Mouse (Mus musculus): Measurements from ENCODE around the gene Piga. TPM values are rescaled to one million over a fixed set of nuclear protein-coding genes. Genes with fewer than 3 reads are reported as not detected.

Gene Piga
- polyA plus RNA-seq, 1 experiment from 2014 or later, result 7.2 TPM

DNA sequence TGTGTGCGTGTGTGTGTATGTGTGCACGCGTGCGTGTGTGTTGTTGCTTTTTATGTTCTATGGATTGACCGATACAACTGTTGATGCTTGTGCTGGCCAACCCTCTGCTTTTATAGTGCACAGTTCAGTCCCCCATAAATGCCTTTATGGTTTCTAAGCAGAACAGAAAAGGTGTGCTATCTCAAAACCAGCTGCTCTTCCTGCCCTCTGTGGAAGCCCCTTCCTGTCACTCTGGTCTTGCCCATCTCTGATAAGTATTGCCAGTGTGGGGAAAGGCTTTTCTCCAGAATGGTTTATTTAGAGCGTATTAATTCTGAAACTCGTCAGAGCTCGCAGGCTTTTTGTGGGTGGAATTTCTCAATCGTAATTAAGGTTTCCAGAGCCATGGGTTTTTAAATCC lies 13.1 kb downstream of the Piga start:
- WGBS, result 92% methylated on average over 9 of the region's 9 CpGs
- Histone ChIP-seq H3K9me3 (replicated peaks) (no peaks in the 10 kb centered on the region), H3K4me1 (replicated peaks) (no peaks in the 10 kb centered on the region), H3K27ac (no peak overlapping the region), H3K4me3 (no peak overlapping the region), H3K4me2 (no peak overlapping the region), H3K9ac (no peak overlapping the region), H3K27me3 (no peaks in the 10 kb centered on the region), H3K36me3 (peaks cover 12% of the 10 kb centered on the region; the same call in 1 of the 2 replicates)
- no peak for ATAC-seq (replicated peaks; ENCODE audit: insufficient number of reproducible peaks, insufficient read depth, low FRiP score, low read depth)

DNA sequence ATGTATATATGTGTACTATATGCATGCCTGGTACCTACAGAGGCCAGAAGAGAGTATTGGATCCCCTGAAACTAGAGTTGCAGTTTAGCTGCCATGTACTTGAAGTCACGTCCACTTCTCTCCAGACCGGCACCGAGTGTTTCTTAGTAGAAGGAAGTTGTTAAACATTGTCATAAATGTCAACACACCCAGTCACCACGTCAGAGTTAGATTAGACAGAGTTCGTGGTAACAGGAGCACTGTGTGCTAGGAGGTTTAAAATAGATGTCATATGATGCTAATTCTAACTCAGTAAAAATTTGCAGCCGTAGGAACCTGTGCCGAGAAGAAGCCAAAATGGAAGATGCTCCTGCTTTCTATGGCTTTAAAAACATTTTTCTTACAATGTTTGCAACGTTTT lies 17.1 kb downstream of the Piga start, which contains the start of gene Asb11:
Gene Asb11, plus strand, starts transcription at position 286 of the 400 bp plus-strand sequence.
- peak; percentile 72 for ATAC-seq (replicated peaks; ENCODE audit: insufficient number of reproducible peaks, insufficient read depth, low FRiP score, low read depth)
- WGBS, result 41% methylated on average over 8 of the region's 8 CpGs
- Histone ChIP-seq H3K4me3 (peak within 1 kb of the TSS; percentile 37), H3K9me3 (replicated peaks) (no peaks in the 10 kb centered on the region), H3K9ac (peak within 1 kb of the TSS; percentile 17; the same call in 1 of the 2 replicates), H3K4me1 (replicated peaks) (no peaks in the 10 kb centered on the region; the same call in 1 of the 2 replicates), H3K4me2 (peak within 1 kb of the TSS; percentile 29), H3K27ac (peak within 1 kb of the TSS; percentile 75), H3K27me3 (no peaks in the 10 kb centered on the region), H3K36me3 (peaks cover 5% of the 10 kb centered on the region; the same call in 1 of the 2 replicates)

DNA sequence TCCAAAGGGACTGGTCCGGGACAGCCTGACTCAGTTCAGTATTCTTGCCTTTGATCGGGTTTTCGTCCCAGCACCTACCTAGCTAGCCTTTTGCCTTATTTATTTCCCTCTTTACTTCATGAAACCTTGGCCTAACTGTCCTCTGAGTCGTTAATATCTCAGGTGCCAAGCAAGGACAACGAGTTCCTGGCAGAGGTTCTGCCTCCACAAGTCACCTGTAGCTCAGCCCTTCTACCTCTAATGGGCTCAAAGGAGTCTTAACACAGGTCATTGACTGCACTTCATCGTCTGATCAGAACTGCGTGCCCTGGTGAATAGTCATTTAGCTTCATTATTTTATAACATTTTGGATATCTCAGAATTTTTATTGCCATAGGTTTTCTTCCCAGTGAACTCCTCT lies 19.9 kb downstream of the Piga start:
- Histone ChIP-seq H3K4me1 (replicated peaks) (no peaks in the 10 kb centered on the region; the same call in 1 of the 2 replicates), H3K36me3 (no peaks in the 10 kb centered on the region), H3K27me3 (no peaks in the 10 kb centered on the region), H3K9ac (no peak overlapping the region), H3K27ac (peak overlapping the region; percentile 85), H3K4me3 (peak overlapping the region; percentile 11; the same call in 1 of the 2 replicates), H3K4me2 (peak overlapping the region; percentile 41), H3K9me3 (replicated peaks) (no peaks in the 10 kb centered on the region)
- WGBS, result 79% methylated on average over 7 of the region's 7 CpGs
- ATAC-seq (replicated peaks; ENCODE audit: insufficient number of reproducible peaks, insufficient read depth, low FRiP score, low read depth), result no peak

DNA sequence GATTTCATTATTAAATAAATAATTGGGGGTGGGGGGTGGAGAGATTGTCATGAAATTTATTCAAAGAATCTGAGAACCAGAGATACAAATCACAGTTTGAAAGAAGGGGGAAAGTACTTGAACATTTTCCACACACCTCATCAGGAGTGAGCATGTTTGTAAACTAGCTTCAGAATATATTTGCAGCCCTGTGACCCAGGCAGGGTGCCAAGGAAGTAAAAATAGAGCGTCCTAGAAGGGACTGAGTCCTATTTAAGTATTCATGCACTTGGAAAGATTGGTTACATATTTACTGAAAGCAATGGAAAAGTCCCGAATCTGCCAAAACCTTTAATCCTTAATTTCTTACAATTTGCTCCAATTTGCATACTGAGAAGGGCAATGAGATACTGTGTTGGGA lies 20.6 kb downstream of the Piga start:
- no peaks in the 10 kb centered on the region for H3K36me3 ChIP-seq
- H3K4me3 ChIP-seq, result no peak overlapping the region
- H3K27ac ChIP-seq, result peak overlapping the region; percentile 85
- H3K9me3 ChIP-seq (replicated peaks), result no peaks in the 10 kb centered on the region
- ATAC-seq (replicated peaks; ENCODE audit: insufficient number of reproducible peaks, insufficient read depth, low FRiP score, low read depth), result 0 out of 2 replicates have a peak, but pooled peaks have one; percentile 60
- H3K27me3 ChIP-seq, result no peaks in the 10 kb centered on the region
- no peaks in the 10 kb centered on the region; the same call in 1 of the 2 replicates for H3K4me1 ChIP-seq (replicated peaks)
- WGBS, result 36% methylated on average over 2 of the region's 2 CpGs
- H3K4me2 ChIP-seq, result peak overlapping the region; percentile 41
- H3K9ac ChIP-seq, result no peak overlapping the region

DNA sequence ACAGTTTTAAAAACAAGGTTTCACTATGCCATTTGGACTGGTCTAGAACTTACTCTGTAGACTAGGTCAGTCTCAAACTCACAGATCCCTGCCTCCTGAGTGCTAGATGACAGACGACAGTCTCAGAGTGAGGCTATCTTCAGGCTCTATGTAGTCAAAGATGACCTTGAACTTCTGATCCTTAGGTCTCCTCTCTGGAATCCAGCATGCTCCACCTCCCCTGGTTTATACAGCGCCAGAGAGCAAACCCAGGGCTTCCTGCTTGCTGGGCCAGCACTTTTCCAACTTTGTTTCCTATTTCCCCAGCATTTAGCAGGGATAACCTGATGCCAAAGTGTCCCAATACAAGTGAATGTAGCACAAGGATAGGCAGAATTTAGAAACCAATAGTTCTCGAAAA lies 21.1 kb downstream of the Piga start:
- H3K36me3 ChIP-seq, result no peaks in the 10 kb centered on the region
- no peak overlapping the region for H3K4me3 ChIP-seq
- ATAC-seq (replicated peaks; ENCODE audit: insufficient number of reproducible peaks, insufficient read depth, low FRiP score, low read depth), result no peak; the same call in 1 of the 2 replicates
- H3K4me1 ChIP-seq (replicated peaks), result no peaks in the 10 kb centered on the region; the same call in 1 of the 2 replicates
- no peaks in the 10 kb centered on the region for H3K27me3 ChIP-seq
- WGBS, result 55% methylated on average over 3 of the region's 3 CpGs
- peak overlapping the region; percentile 85 for H3K27ac ChIP-seq
- H3K4me2 ChIP-seq, result peak overlapping the region; percentile 33; the same call in 1 of the 2 replicates
- no peak overlapping the region for H3K9ac ChIP-seq
- no peaks in the 10 kb centered on the region for H3K9me3 ChIP-seq (replicated peaks)

DNA sequence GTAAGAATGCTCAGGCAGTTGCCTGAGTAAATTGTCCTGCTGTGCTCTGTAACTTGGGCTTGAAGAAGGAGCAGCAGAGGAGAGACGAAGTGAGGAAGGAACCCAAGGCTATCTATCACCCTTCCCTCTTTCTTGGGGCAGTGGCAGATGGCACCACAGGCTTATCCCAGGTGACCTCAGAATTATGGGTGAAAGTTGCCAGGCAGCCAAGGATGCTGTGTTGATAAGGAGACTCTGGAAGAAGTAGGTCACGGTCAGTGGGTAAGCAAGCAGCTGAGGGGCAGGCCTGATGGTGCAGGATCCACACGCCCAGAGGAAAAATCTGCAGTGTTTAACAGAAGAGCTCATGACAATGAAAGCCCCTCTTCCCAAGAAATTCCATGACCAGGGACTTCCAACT lies 21.7 kb downstream of the Piga start:
- H3K9me3 ChIP-seq (replicated peaks), result no peaks in the 10 kb centered on the region
- no peak for ATAC-seq (replicated peaks; ENCODE audit: insufficient number of reproducible peaks, insufficient read depth, low FRiP score, low read depth)

DNA sequence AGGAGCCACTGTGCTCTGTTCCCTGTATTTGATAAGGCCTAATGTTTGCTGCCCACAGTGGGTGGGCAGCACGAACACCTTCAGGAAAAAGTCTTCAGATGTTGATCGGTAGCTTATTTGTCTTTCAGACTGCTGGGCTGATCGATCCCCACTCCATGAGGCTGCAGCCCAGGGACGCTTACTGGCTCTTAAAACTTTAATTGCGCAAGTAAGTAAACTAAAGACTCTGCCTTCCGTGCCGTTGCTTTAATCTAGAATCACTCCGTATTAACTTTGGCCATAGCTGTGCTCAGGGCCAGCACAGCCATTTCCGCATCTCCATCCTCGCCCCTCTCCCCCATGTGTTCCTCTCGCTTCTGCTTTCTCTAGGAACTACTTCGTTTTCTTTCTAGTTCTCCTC lies 26.0 kb downstream of the Piga start:
- H3K36me3 ChIP-seq, result no peaks in the 10 kb centered on the region
- no peak overlapping the region for H3K4me2 ChIP-seq
- ATAC-seq (replicated peaks; ENCODE audit: insufficient number of reproducible peaks, insufficient read depth, low FRiP score, low read depth), result no peak
- H3K27ac ChIP-seq, result no peak overlapping the region
- H3K9me3 ChIP-seq (replicated peaks), result no peaks in the 10 kb centered on the region
- WGBS, result 78% methylated on average over 12 of the region's 12 CpGs
- no peaks in the 10 kb centered on the region; the same call in 1 of the 2 replicates for H3K4me1 ChIP-seq (replicated peaks)
- H3K27me3 ChIP-seq, result no peaks in the 10 kb centered on the region
- H3K4me3 ChIP-seq, result no peak overlapping the region
- no peak overlapping the region for H3K9ac ChIP-seq

More for the DNA sequence above, 21.7 kb downstream of the Piga start:
- H3K9ac ChIP-seq, result no peak overlapping the region
- no peaks in the 10 kb centered on the region for H3K36me3 ChIP-seq
- 56% methylated on average over 3 of the region's 3 CpGs for WGBS
- no peak overlapping the region for H3K4me3 ChIP-seq
- H3K27me3 ChIP-seq, result no peaks in the 10 kb centered on the region
- H3K4me1 ChIP-seq (replicated peaks), result no peaks in the 10 kb centered on the region; the same call in 1 of the 2 replicates
- no peak overlapping the region for H3K4me2 ChIP-seq
- peak overlapping the region; percentile 85 for H3K27ac ChIP-seq

DNA sequence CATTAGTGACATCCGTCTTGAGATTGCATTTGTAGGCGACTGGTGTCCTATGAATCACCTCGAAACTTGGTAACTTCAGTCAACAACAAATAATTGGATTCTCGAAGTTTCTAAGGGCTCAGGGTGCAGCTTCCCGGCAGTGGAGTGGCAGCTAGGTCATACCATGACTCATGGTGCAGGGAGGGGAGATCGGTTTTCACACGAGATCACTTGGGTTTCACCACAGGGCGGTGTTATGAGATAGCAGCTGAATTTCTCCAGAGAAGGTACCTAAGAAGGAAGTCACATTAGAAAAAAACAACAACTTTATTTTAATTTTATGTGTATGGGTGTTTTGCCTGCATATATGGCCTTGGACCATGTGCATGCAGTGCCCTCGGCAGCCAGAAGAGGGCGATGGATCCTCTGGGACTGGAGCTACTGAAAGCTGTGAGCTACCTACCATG lies 26.5 kb downstream of the Piga start:
- H3K36me3 ChIP-seq, result no peaks in the 10 kb centered on the region
- ATAC-seq (replicated peaks; ENCODE audit: insufficient number of reproducible peaks, insufficient read depth, low FRiP score, low read depth), result no peak
- WGBS, result 77% methylated on average over 10 of the region's 10 CpGs

DNA sequence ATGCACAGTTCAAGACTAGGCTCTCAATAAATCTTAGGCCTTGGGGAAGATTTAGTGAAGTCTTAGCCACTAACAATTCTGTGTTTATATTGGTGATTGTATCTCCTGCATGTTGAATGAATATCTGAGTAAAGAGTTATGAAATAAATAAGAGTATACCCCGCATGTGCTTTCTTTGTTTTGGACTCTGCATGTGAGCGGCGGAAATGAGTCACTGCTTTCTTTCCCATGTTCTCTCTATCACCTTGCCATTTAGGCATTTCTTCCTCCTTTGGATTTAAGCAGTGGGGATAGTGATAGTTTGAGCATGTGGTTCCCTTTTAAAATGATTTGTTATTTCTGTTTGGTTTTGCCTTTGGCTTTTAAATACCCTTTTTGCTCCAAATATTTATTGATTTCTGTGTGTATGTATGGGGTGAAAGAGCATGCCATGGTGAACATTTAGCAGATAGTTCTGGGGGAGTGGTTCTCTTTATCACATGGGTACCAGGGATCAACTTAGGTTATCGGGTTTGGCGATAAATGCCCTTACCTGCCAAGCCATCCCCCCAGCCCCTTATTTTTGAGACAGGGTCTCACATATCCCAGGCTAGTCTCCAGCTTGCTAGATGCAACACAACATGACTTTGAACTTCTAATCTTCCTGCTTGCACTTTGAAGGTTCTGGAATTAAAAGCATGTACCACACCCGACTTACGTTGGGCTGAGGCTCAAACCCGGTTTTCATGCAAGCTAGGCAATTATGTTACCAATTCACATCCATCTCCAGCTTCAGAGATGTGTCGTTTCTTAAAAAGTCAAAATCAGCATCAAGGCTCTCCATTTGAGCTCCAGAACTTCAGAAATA lies 27.5 kb downstream of the Piga start:
- no peak overlapping the region for H3K27ac ChIP-seq
- no peak overlapping the region for H3K4me3 ChIP-seq
- H3K4me2 ChIP-seq, result no peak overlapping the region
- H3K9me3 ChIP-seq (replicated peaks), result no peaks in the 10 kb centered on the region
- no peak overlapping the region for H3K9ac ChIP-seq
- H3K4me1 ChIP-seq (replicated peaks), result no peaks in the 10 kb centered on the region
- H3K36me3 ChIP-seq, result no peaks in the 10 kb centered on the region
- no peaks in the 10 kb centered on the region for H3K27me3 ChIP-seq
- WGBS, result 80% methylated on average over 9 of the region's 9 CpGs
- ATAC-seq (replicated peaks; ENCODE audit: insufficient number of reproducible peaks, insufficient read depth, low FRiP score, low read depth), result no peak

More for the DNA sequence above, 26.5 kb downstream of the Piga start:
- no peaks in the 10 kb centered on the region; the same call in 1 of the 2 replicates for H3K4me1 ChIP-seq (replicated peaks)
- no peak overlapping the region for H3K4me3 ChIP-seq
- H3K27ac ChIP-seq, result no peak overlapping the region
- H3K9me3 ChIP-seq (replicated peaks), result no peaks in the 10 kb centered on the region
- H3K27me3 ChIP-seq, result no peaks in the 10 kb centered on the region
- no peak overlapping the region for H3K9ac ChIP-seq
- H3K4me2 ChIP-seq, result no peak overlapping the region

DNA sequence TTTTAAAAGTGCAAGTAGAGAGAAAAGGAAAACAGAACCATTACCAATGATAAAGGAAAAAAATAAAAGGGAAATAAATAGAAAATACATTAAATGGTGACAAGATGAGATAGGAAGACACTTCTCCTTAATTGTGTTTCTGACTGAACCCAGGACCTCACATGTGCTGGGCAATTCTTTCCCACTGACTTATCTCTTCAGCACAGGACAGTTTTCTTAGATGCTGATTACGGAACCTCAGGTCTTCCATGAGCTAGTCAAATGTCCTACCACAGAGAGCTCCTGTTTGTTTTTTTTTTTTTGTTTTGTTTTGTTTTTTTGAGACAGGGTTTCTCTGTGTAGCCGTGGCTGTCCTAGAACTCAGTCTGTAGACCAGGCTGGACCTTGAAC lies 28.1 kb downstream of the Piga start:
- Histone ChIP-seq H3K4me3 (no peak overlapping the region), H3K27ac (no peak overlapping the region), H3K27me3 (no peaks in the 10 kb centered on the region), H3K9ac (no peak overlapping the region), H3K4me2 (no peak overlapping the region), H3K9me3 (replicated peaks) (no peaks in the 10 kb centered on the region), H3K36me3 (no peaks in the 10 kb centered on the region), H3K4me1 (replicated peaks) (no peaks in the 10 kb centered on the region)
- ATAC-seq (replicated peaks; ENCODE audit: insufficient number of reproducible peaks, insufficient read depth, low FRiP score, low read depth), result no peak
- WGBS, result 80% methylated on average over 2 of the region's 2 CpGs

DNA sequence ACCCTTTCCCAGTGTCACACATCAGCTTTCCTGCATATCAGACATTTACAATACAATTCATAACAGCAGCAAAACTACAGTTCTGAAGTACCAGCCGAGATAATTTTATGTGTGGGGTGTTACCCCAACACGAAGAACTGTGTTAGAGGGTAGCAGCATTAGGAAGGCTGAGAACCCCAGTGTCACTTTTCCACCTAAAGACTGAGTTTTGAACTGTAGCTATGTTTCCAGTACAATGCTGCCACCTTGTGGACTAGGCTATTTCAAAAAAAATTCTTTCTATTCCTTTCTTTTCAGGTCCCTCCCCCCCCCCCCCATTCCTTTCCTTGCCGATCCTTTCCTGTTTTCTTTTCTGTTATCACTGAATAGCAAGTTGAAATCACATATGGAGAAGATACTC lies 29.6 kb downstream of the Piga start:
- H3K4me2 ChIP-seq, result no peak overlapping the region
- WGBS, result 27% methylated on average over 3 of the region's 3 CpGs
- H3K27me3 ChIP-seq, result no peaks in the 10 kb centered on the region
- ATAC-seq (replicated peaks; ENCODE audit: insufficient number of reproducible peaks, insufficient read depth, low FRiP score, low read depth), result no peak
- no peaks in the 10 kb centered on the region for H3K36me3 ChIP-seq
- H3K4me1 ChIP-seq (replicated peaks), result no peaks in the 10 kb centered on the region
- no peak overlapping the region for H3K4me3 ChIP-seq
- no peaks in the 10 kb centered on the region for H3K9me3 ChIP-seq (replicated peaks)
- no peak overlapping the region for H3K27ac ChIP-seq
- no peak overlapping the region for H3K9ac ChIP-seq
